Mouse (Mus musculus) heart, embryonic 14.5 days (tissue): ENCODE measurements at regions not wholly inside any gene's neighbourhood (a gene's known extent, or its start where the extent isn't known, plus 50 kb on each side); places are given as distances from the start of the nearest gene placed in this dataset. TPM values are rescaled to one million over a fixed set of nuclear protein-coding genes. Genes with fewer than 3 reads are reported as not detected.

Experiments
- ATAC-seq: fragments of 200-750 bp; cut with Nextera tagmentation; 2 replicates; pipeline ENCODE4 v1.8.0; 2017; ENCODE audit warnings: low read depth, moderate TSS enrichment; ENCODE audit not compliant: insufficient number of reproducible peaks, insufficient read depth, low FRiP score
- H3K27ac ChIP-seq, 2 experiments: fragments of 200-500 bp in 1 of 2; fragments of 300-500 bp in 1 of 2; sonication (generic) in 1 of 2; replicated peaks in 1 of 2; 2 replicates each; pipeline ENCODE4 v1.5.1; 2012 to 2014; ENCODE audit warnings: low read depth in 2 of 2, low read length in 2 of 2, control low read depth in 1 of 2, mild to moderate bottlenecking in 1 of 2, mixed read lengths in 1 of 2; ENCODE audit not compliant: control insufficient read depth in 1 of 2, insufficient read depth in 1 of 2
- H3K27me3 ChIP-seq: fragments of 300-500 bp; sonication (generic); 2 replicates; pipeline ENCODE4 v1.6.1; 2014; ENCODE audit warnings: mild to moderate bottlenecking, low read length, control low read depth; ENCODE audit not compliant: control insufficient read depth, insufficient read depth
- H3K36me3 ChIP-seq: fragments of 300-500 bp; sonication (generic); 2 replicates; pipeline ENCODE4 v1.6.1; 2014; ENCODE audit warnings: mild to moderate bottlenecking, control low read depth, low read length, mixed read lengths; ENCODE audit not compliant: control insufficient read depth, insufficient read depth
- H3K4me1 ChIP-seq, 2 experiments: fragments of 200-500 bp in 1 of 2; fragments of 300-500 bp in 1 of 2; sonication (generic) in 1 of 2; 2 replicates each; pipeline ENCODE4 v1.6.1; 2012 to 2014; ENCODE audit warnings: low read length in 2 of 2, control low read depth in 1 of 2, mixed read lengths in 1 of 2; ENCODE audit not compliant: control insufficient read depth in 2 of 2, insufficient read depth in 2 of 2
- H3K4me2 ChIP-seq: fragments of 300-500 bp; sonication (generic); 2 replicates; pipeline ENCODE4 v1.6.1; 2014; ENCODE audit warnings: mild to moderate bottlenecking, low read length
- H3K4me3 ChIP-seq, 2 experiments: fragments of 200-500 bp in 1 of 2; fragments of 300-500 bp in 1 of 2; sonication (generic) in 1 of 2; 2 replicates each; pipeline ENCODE4 v1.5.1; 2012 to 2014; ENCODE audit warnings: low read length in 2 of 2, mild to moderate bottlenecking in 2 of 2, control low read depth in 1 of 2, low read depth in 1 of 2, moderate library complexity in 1 of 2; ENCODE audit not compliant: control insufficient read depth in 1 of 2, insufficient read depth in 1 of 2
- H3K9ac ChIP-seq: fragments of 300-500 bp; sonication (generic); 2 replicates; pipeline ENCODE4 v1.6.1; 2014; ENCODE audit warnings: mild to moderate bottlenecking, low read length
- H3K9me3 ChIP-seq: fragments of 300-500 bp; sonication (generic); 2 replicates; pipeline ENCODE4 v1.6.1; 2016; ENCODE audit warnings: low read length, control low read depth; ENCODE audit not compliant: control insufficient read depth
- WGBS: fragments of 180-500 bp; shearing (Covaris S2); extraction: QIAGEN DNeasy Blood & Tissue Kit; methylation state at CpG from one replicate; pipeline ENCODE4 v1.1.7; 2014; 5-methylcytosine and 5-hydroxymethylcytosine counted together
- microRNA-seq: library from miRNA; unstranded; fragments of <30 nt; microRNA quantifications from one replicate; pipeline ENCODE4, GENCODE M21; 2016

- 18% methylated on average over 7 of the region's 7 CpGs for WGBS
- Histone ChIP-seq H3K9me3 (no peaks in the 10 kb centered on the region), H3K27ac (no peak overlapping the region)
These were observed 78.9 kb upstream of the Tmem260 start for GRCm38 (mm10) chr14:48367006-48367405.

GRCm38 (mm10) chr14:48370322-48370721 lies 75.6 kb upstream of the Tmem260 start:
- H3K9ac ChIP-seq = no peak overlapping the region
- WGBS = 0% methylated on average over 1 of the region's 1 CpGs
- H3K27me3 ChIP-seq = peaks cover 11% of the 10 kb centered on the region
- no peaks in the 10 kb centered on the region for H3K36me3 ChIP-seq
- no peak overlapping the region for H3K27ac ChIP-seq
- no peaks in the 10 kb centered on the region for H3K9me3 ChIP-seq
- H3K4me3 ChIP-seq = no peak overlapping the region
- H3K4me2 ChIP-seq = no peak overlapping the region
- H3K4me1 ChIP-seq = no peaks in the 10 kb centered on the region
- ATAC-seq = no peak

More at GRCm38 (mm10) chr14:48367006-48367405, 78.9 kb upstream of the Tmem260 start:
- no peak for ATAC-seq
- no peak overlapping the region for H3K9ac ChIP-seq
- H3K4me2 ChIP-seq = no peak overlapping the region
- no peak overlapping the region for H3K4me3 ChIP-seq
- H3K27me3 ChIP-seq = peaks cover 11% of the 10 kb centered on the region
- H3K36me3 ChIP-seq = no peaks in the 10 kb centered on the region
- H3K4me1 ChIP-seq = no peaks in the 10 kb centered on the region

- Histone ChIP-seq H3K27ac (no peak overlapping the region), H3K4me3 (no peak overlapping the region), H3K27me3 (peaks cover 11% of the 10 kb centered on the region), H3K4me2 (no peak overlapping the region), H3K36me3 (no peaks in the 10 kb centered on the region), H3K4me1 (no peaks in the 10 kb centered on the region), H3K9me3 (no peaks in the 10 kb centered on the region), H3K9ac (no peak overlapping the region)
- ATAC-seq = no peak
- WGBS = 47% methylated on average over 5 of the region's 5 CpGs
These were observed 74.2 kb upstream of the Tmem260 start for GRCm38 (mm10) chr14:48371766-48372165.

- Histone ChIP-seq H3K36me3 (no peaks in the 10 kb centered on the region), H3K9me3 (no peaks in the 10 kb centered on the region), H3K9ac (no peak overlapping the region), H3K4me1 (no peaks in the 10 kb centered on the region), H3K27me3 (no peaks in the 10 kb centered on the region), H3K27ac (no peak overlapping the region), H3K4me3 (no peak overlapping the region), H3K4me2 (no peak overlapping the region)
- 36% methylated on average over 5 of the region's 5 CpGs for WGBS
- ATAC-seq = no peak
These were observed 69.8 kb upstream of the Tmem260 start for GRCm38 (mm10) chr14:48376112-48376511.

Small RNA genes in the stretch of these regions (microRNA-seq; reads per million reads assigned to microRNA genes)
- not detected for gene Gm23881
